Mouse (Mus musculus) CH12.LX (cell line): ENCODE measurements at regions not wholly inside any gene's neighbourhood (a gene's known extent, or its start where the extent isn't known, plus 50 kb on each side); places are given as distances from the start of the nearest gene placed in this dataset.

Source experiments
- DNase-seq: peaks from one replicate; pipeline ENCODE4 v3.0.0-alpha.2; 2013; ENCODE audit errors: extremely low read depth
- H3K27ac ChIP-seq: 2 replicates; pipeline ENCODE4 v1.5.1; 2012; ENCODE audit warnings: low read depth, mild to moderate bottlenecking, control low read depth, moderate library complexity; ENCODE audit not compliant: insufficient read depth
- H3K27me3 ChIP-seq: replicated peaks from 2 replicates; pipeline ENCODE3; 2012; ENCODE audit warnings: inconsistent platforms
- H3K36me3 ChIP-seq, 2 experiments: replicated peaks in 1 of 2; 2 replicates each; pipeline versions ENCODE3 to v1.6.1; 2012; ENCODE audit warnings: inconsistent platforms in 1 of 2, low read length in 1 of 2, mild to moderate bottlenecking in 1 of 2, mixed read lengths in 1 of 2, moderate library complexity in 1 of 2; ENCODE audit not compliant: control insufficient read depth in 1 of 2, insufficient read depth in 1 of 2
- H3K4me1 ChIP-seq, 2 experiments: 2 replicates each; pipeline ENCODE4 v1.6.1; 2012; ENCODE audit warnings: inconsistent platforms in 1 of 2, moderate library complexity in 1 of 2; ENCODE audit not compliant: insufficient read depth in 2 of 2, control insufficient read depth in 1 of 2
- H3K4me2 ChIP-seq: 2 replicates; pipeline ENCODE4 v1.6.1; 2012; ENCODE audit warnings: low read depth, mild to moderate bottlenecking, control low read depth; ENCODE audit not compliant: poor library complexity, insufficient read depth, severe bottlenecking
- H3K4me3 ChIP-seq, 3 experiments: fragments of 150-350 bp in 1 of 3; sonication (generic) in 1 of 3; replicated peaks in 1 of 3; 2 replicates each; pipeline versions ENCODE3 to v1.5.1; 2011 to 2012; ENCODE audit warnings: low read depth in 2 of 3, low read length in 2 of 3, mild to moderate bottlenecking in 2 of 3, moderate library complexity in 2 of 3, control low read depth in 1 of 3, improper control_type of control experiment in 1 of 3, inconsistent platforms in 1 of 3, mixed read lengths in 1 of 3; ENCODE audit not compliant: poor library complexity in 1 of 3
- H3K79me2 ChIP-seq: replicated peaks from 2 replicates; pipeline ENCODE4 v1.6.1; 2012; ENCODE audit warnings: mild to moderate bottlenecking, moderate library complexity; ENCODE audit not compliant: control insufficient read depth, poor library complexity, insufficient read depth, severe bottlenecking; ENCODE audit errors: extremely low read depth
- H3K9ac ChIP-seq: 2 replicates; pipeline ENCODE4 v1.6.1; 2012; ENCODE audit warnings: low read depth, mild to moderate bottlenecking, control low read depth, moderate library complexity; ENCODE audit not compliant: insufficient read depth
- H3K9me3 ChIP-seq: replicated peaks from 2 replicates; pipeline ENCODE3; 2012; ENCODE audit warnings: low read length, inconsistent platforms, mixed read lengths
- BHLHE40 ChIP-seq: IDR thresholded peaks from 2 replicates; pipeline ENCODE4 v1.6.1; 2011; ENCODE audit warnings: mild to moderate bottlenecking, low read depth, low read length, improper control_type of control experiment
- CHD1 ChIP-seq: IDR thresholded peaks from 2 replicates; pipeline ENCODE4 v1.6.1; 2012; ENCODE audit warnings: low read depth, low read length, improper control_type of control experiment, inconsistent platforms
- CTCF ChIP-seq, 2 experiments: IDR thresholded peaks in 1 of 2; conservative IDR thresholded peaks in 1 of 2; 2 replicates each; pipeline ENCODE4 v1.5.1; 2011 to 2012; ENCODE audit warnings: low read depth in 2 of 2, low read length in 2 of 2, improper control_type of control experiment in 1 of 2, inconsistent platforms in 1 of 2, mild to moderate bottlenecking in 1 of 2, moderate library complexity in 1 of 2
- ELF1 ChIP-seq: IDR thresholded peaks from 2 replicates; pipeline ENCODE4 v1.6.1; 2014; ENCODE audit warnings: low read depth, mild to moderate bottlenecking, inconsistent platforms, low read length, improper control_type of control experiment
- JUND ChIP-seq: conservative IDR thresholded peaks from 2 replicates; pipeline ENCODE4 v1.6.1; 2011; ENCODE audit warnings: low read depth, low read length, improper control_type of control experiment
- KAT2A ChIP-seq: IDR thresholded peaks from 2 replicates; pipeline ENCODE4 v1.6.1; 2012; ENCODE audit warnings: low read length, improper control_type of control experiment, inconsistent platforms; ENCODE audit not compliant: insufficient replicate concordance
- MAFK ChIP-seq: IDR thresholded peaks from 2 replicates; pipeline ENCODE4 v1.6.1; 2011; ENCODE audit warnings: low read length, improper control_type of control experiment; ENCODE audit not compliant: insufficient replicate concordance
- MEF2A ChIP-seq: IDR thresholded peaks from 2 replicates; pipeline ENCODE4 v1.6.1; 2014; ENCODE audit warnings: low read depth, mild to moderate bottlenecking, inconsistent platforms, low read length, improper control_type of control experiment, borderline replicate concordance
- MXI1 ChIP-seq: IDR thresholded peaks from 2 replicates; pipeline ENCODE4 v1.6.1; 2011; ENCODE audit warnings: mild to moderate bottlenecking, low read depth, low read length, improper control_type of control experiment
- NELFE ChIP-seq: IDR thresholded peaks from 2 replicates; pipeline ENCODE4 v1.6.1; 2011; ENCODE audit warnings: low read depth, low read length, improper control_type of control experiment
- SMC3 ChIP-seq: IDR thresholded peaks from 2 replicates; pipeline ENCODE4 v1.6.1; 2011; ENCODE audit warnings: low read depth, low read length, improper control_type of control experiment
- TCF12 ChIP-seq: IDR thresholded peaks from 2 replicates; pipeline ENCODE4 v1.6.1; 2014; ENCODE audit warnings: low read depth, mild to moderate bottlenecking, inconsistent platforms, low read length, improper control_type of control experiment
- USF2 ChIP-seq: conservative IDR thresholded peaks from 2 replicates; pipeline ENCODE4 v1.6.1; 2011; ENCODE audit warnings: low read depth, low read length, improper control_type of control experiment
- ZKSCAN1 ChIP-seq: IDR thresholded peaks from 2 replicates; pipeline ENCODE4 v1.6.1; 2012; ENCODE audit warnings: low read depth, inconsistent platforms, low read length, improper control_type of control experiment, borderline replicate concordance
- ZNF384 ChIP-seq: IDR thresholded peaks from 2 replicates; pipeline ENCODE4 v1.6.1; 2012; ENCODE audit warnings: low read depth, low read length, improper control_type of control experiment, inconsistent platforms
- dilution Hi-C: fragments of 300-500 bp; cut with MboI; formaldehyde crosslinking; loops from 2 replicates; pipeline ENCODE4 v1.14.3; 2020; ENCODE audit warnings: low sequenced_read_pairs; ENCODE audit not compliant: extremely low pct_unique_long_range_greater_than_20kb, extremely low pct_ligation_motif_present
- in situ Hi-C: fragments of 300-500 bp; cut with MboI; formaldehyde crosslinking; loops from 3 replicates; pipeline ENCODE4 v1.14.3; 2019; ENCODE audit warnings: low sequenced_read_pairs, low pct_ligation_motif_present, low pct_unique_long_range_greater_than_20kb, mixed read lengths

- H3K4me3 ChIP-seq, result no peak overlapping the region
- peak overlapping the region; percentile 36 for H3K4me2 ChIP-seq
- dilution Hi-C loops, result no loop called here
- H3K36me3 ChIP-seq, result no peaks in the 10 kb centered on the region
- H3K4me1 ChIP-seq, result peaks cover 10 to 36% of the 10 kb centered on the region in 2 experiments; a peak in 3 of 4 replicates
- H3K9ac ChIP-seq, result peak overlapping the region; percentile 63
- TF ChIP-seq KAT2A (0 out of 2 replicates have a peak, but pooled peaks have one; percentile 28), CHD1 (no peak), MAFK (0 out of 2 replicates have a peak, but pooled peaks have one; percentile 8)
- in situ Hi-C loops, result no loop called here
- H3K27ac ChIP-seq, result peak overlapping the region; percentile 31; the same call in 1 of the 2 replicates
- no peak for DNase-seq
- no peaks in the 10 kb centered on the region for H3K27me3 ChIP-seq
- no peaks in the 10 kb centered on the region for H3K79me2 ChIP-seq
- H3K9me3 ChIP-seq, result no peaks in the 10 kb centered on the region
These were observed 710.5 kb upstream of the Cited2 start for GRCm38 (mm10) chr10:17012541-17012975.

- H3K4me3 ChIP-seq, result no peak overlapping the region
- H3K36me3 ChIP-seq, result no peaks in the 10 kb centered on the region
- H3K27me3 ChIP-seq, result no peaks in the 10 kb centered on the region
- peaks cover 7 to 33% of the 10 kb centered on the region in 2 experiments; a peak in 3 of 4 replicates for H3K4me1 ChIP-seq
- H3K9me3 ChIP-seq, result no peaks in the 10 kb centered on the region
- dilution Hi-C loops (no loop called here), in situ Hi-C loops (no loop called here)
- H3K4me2 ChIP-seq, result no peak overlapping the region
- H3K27ac ChIP-seq, result no peak overlapping the region
- no peak for DNase-seq
- H3K9ac ChIP-seq, result no peak overlapping the region
- H3K79me2 ChIP-seq, result no peaks in the 10 kb centered on the region
- TF ChIP-seq NELFE (no peak), BHLHE40 (no peak), TCF12 (no peak), ZNF384 (no peak), USF2 (no peak), KAT2A (no peak), SMC3 (no peak), ELF1 (no peak), JUND (no peak), ZKSCAN1 (no peak), MEF2A (no peak), CTCF (conservative IDR thresholded peaks at IDR 0.05 in 1 of 2, IDR thresholded peaks at IDR 0.05 in 1 of 2; ENCODE audit: low read depth in 2 of 2, low read length in 2 of 2) (no peak)
- TF ChIP-seq, all 38 proteins: peak for 0
These were observed 708.2 kb upstream of the Cited2 start for GRCm38 (mm10) chr10:17014826-17015225.

- DNase-seq, result no peak
- no peak overlapping the region for H3K9ac ChIP-seq
- no peaks in the 10 kb centered on the region for H3K79me2 ChIP-seq
- H3K4me2 ChIP-seq, result no peak overlapping the region
- H3K36me3 ChIP-seq, result no peaks in the 10 kb centered on the region
- no peak overlapping the region for H3K27ac ChIP-seq
- in situ Hi-C loops (no loop called here), dilution Hi-C loops (no loop called here)
- H3K4me3 ChIP-seq, result no peak overlapping the region
- TF ChIP-seq MXI1, result no peak
- 0 out of 2 replicates have a peak, but pooled peaks have one; percentile 29 for TF ChIP-seq ELF1
- H3K9me3 ChIP-seq, result no peaks in the 10 kb centered on the region
- no peaks in the 10 kb centered on the region for H3K27me3 ChIP-seq
- H3K4me1 ChIP-seq, result peaks cover 10 to 22% of the 10 kb centered on the region in 2 experiments; a peak in 3 of 4 replicates
These were observed 706.2 kb upstream of the Cited2 start for GRCm38 (mm10) chr10:17016854-17017253.
